Mouse (Mus musculus) granulocyte monocyte progenitor cell, adult 5-6 weeks (primary cell): ENCODE results near the gene Gm49325. TPM values are rescaled to one million over a fixed set of nuclear protein-coding genes. Genes with fewer than 3 reads are reported as not detected.
"Not testable (repeated sequence)": the region's sequence is repeated elsewhere in the genome, so short reads cannot be mapped to it uniquely, and the experiment has no call there.

ENCODE experiments used
- ATAC-seq: replicated peaks from 2 replicates; pipeline ENCODE4 v1.8.0; 2016; ENCODE audit warnings: mild to moderate bottlenecking, moderate TSS enrichment, inconsistent platforms; ENCODE audit not compliant: poor library complexity, severe bottlenecking
- total RNA-seq, 2 experiments: library from RNA; stranded (forward) in 1 of 2; stranded (reverse) in 1 of 2; fragments of 200-712, 200-1000 nt in 1 of 2; fragments of >200 nt in 1 of 2; fragmentation: Nextera tagmentation in 1 of 2; gene quantifications; 2 replicates each; pipeline ENCODE4 v1.2.3; 2014 to 2017

Gene Gm49325
- total RNA-seq, 2 experiments from 2014 or later = not detected

- ATAC-seq = no peak
These were observed 61.4 kb downstream of the Gm49325 start for GRCm38 (mm10) chr10:77667402-77667801.

DNA sequence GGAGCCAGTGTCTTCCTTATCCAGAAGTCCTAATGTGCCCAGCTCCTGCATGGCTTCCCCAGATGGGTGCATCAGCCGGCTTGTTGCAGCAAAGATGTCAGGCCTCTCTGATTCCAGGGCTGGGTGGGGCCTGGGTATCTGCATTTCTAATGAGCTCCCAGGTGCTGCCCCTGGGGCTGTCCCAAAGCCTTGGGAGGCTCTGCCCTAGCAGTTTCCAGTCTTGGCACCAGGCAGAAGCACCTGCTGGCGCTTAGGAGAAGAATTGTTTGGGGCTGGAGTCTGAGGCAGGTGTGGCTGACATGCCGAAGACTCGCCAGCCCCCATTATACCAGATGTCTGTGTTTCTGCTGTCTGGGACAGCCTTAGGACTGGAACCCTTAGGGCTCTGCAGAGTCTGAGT is 64.7 kb downstream of the Gm49325 start:
- no peak for ATAC-seq

DNA sequence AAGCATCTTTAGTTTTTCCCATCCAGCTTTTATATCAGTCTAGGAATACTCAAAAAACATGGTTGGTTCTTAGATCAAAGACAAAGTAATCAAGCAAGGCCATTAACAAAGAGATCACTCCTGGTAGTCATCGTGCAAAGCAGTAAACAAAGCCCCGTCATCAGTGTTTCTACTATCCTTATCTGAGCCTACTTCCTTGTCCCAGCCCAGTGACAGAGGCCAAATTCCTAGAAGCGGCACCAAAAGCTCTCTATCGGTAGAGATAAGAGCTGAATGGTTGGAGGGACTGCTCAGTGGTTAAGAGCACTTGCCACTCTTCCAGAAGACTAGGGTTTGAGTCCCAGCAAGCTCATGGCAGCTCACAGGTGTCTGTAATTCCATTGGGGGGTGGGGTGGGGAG is 65.5 kb downstream of the Gm49325 start:
- ATAC-seq = no peak

- ATAC-seq = no peak
These were observed 67.8 kb downstream of the Gm49325 start for GRCm38 (mm10) chr10:77673765-77674164.

GRCm38 (mm10) chr10:77677562-77677961 is 71.6 kb downstream of the Gm49325 start:
- ATAC-seq = no peak; the same call in 1 of the 2 replicates

DNA sequence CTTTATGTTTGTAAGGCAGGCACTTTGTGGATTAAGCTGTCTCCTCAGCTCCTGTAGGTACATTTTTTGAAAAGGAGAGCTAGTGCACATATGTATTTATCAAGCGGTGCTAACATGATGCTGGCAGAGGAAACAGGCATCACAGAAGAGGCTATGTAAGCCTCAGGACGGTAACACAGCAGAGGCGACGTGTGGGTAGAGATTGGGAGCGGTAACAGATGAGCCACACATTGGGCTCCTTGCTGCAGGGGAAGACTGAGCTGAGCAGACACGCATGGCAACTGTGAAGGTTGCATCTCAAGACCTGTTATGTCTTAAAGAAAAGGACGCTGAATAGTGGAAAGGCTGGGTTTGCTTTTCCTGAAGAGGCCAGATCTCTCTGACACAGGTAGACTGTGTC is 77.0 kb downstream of the Gm49325 start:
- no peak for ATAC-seq

GRCm38 (mm10) chr10:77684181-77684580 is 78.2 kb downstream of the Gm49325 start:
- ATAC-seq = no peak

- ATAC-seq = no peak
These were observed 80.1 kb downstream of the Gm49325 start, which contains the start of gene Tspear for GRCm38 (mm10) chr10:77685895-77686664. Gene Tspear (plus strand): TSS chr10:77686569.

- ATAC-seq = no peak
These were observed 81.0 kb downstream of the Gm49325 start for GRCm38 (mm10) chr10:77687021-77687420.

DNA sequence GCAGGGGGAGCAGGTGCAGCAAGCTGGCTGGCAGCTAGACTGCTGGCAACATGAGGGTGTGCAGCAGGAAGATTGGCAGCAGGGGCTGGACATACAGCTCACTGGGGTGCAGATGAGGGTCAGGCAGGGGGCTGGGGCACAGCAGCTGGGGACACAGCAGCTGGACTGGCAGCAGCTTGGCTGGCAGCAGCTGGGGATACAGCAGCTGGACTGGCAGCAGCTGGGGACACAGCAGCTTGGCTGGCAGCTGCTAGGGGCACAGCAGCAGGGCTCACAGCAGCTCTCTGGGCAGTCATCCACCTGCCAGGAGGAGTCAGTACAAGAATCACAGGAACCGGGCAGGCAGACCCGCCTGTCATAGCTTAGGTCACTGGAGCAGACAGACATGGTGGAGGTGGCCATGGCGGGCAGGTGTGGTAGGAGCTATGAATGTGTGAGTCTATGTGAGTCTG is 84.4 kb downstream of the Gm49325 start, which contains the start of gene Gm19402:
TSS of gene Gm19402 (minus strand) at position 402 of the 452 bp plus-strand sequence.
- not testable (repeated sequence) for ATAC-seq

Other genes starting within 250 kb of the Gm49325 start
- 1.7 TPM in 1 of 2 replicates, not detected in the other for gene Adarb1, start 187.9 kb upstream of the Gm49325 start, total RNA-seq (2014; fragmentation: Nextera tagmentation)
- 0.72 and 2.4 TPM in 2 replicates for gene Adarb1, start 187.9 kb upstream of the Gm49325 start, total RNA-seq (2017)
- gene Fam207a, start 90.4 kb upstream of the Gm49325 start, total RNA-seq (2014; fragmentation: Nextera tagmentation) = 14.6 and 14.8 TPM in 2 replicates
- 23.5 and 43.2 TPM in 2 replicates for gene Fam207a, start 90.4 kb upstream of the Gm49325 start, total RNA-seq (2017)
- 17.1 and 28.9 TPM in 2 replicates for gene Itgb2, start 75.9 kb upstream of the Gm49325 start, total RNA-seq (2014; fragmentation: Nextera tagmentation)
- 32.0 and 36.6 TPM in 2 replicates for gene Itgb2, start 75.9 kb upstream of the Gm49325 start, total RNA-seq (2017)
- 36.6 and 39.0 TPM in 2 replicates for gene Pttg1ip, start 24.5 kb upstream of the Gm49325 start, total RNA-seq (2014; fragmentation: Nextera tagmentation)
- gene Pttg1ip, start 24.5 kb upstream of the Gm49325 start, total RNA-seq (2017) = 34.6 and 37.0 TPM in 2 replicates
- 60.0 and 78.8 TPM in 2 replicates for gene Sumo3, start 100 bp upstream of the Gm49325 start, total RNA-seq (2014; fragmentation: Nextera tagmentation)
- gene Sumo3, start 100 bp upstream of the Gm49325 start, total RNA-seq (2017) = 197 and 205 TPM in 2 replicates
- 39.6 and 42.0 TPM in 2 replicates for gene Ube2g2, start 16.1 kb downstream of the Gm49325 start, total RNA-seq (2014; fragmentation: Nextera tagmentation)
- 29.5 and 53.3 TPM in 2 replicates for gene Ube2g2, start 16.1 kb downstream of the Gm49325 start, total RNA-seq (2017)
- 0.90 TPM in 1 of 2 replicates, not detected in the other for gene Tspear, start 80.4 kb downstream of the Gm49325 start, total RNA-seq (2014; fragmentation: Nextera tagmentation)
- 0.05 TPM in 1 of 2 replicates, not detected in the other for gene Tspear, start 80.4 kb downstream of the Gm49325 start, total RNA-seq (2017)
- not detected in 2 replicates for gene Gm19402, start 84.6 kb downstream of the Gm49325 start, total RNA-seq (2014; fragmentation: Nextera tagmentation)
- gene Gm19402, start 84.6 kb downstream of the Gm49325 start, total RNA-seq (2017) = not detected in 2 replicates
- gene Gm9508, start 91.0 kb downstream of the Gm49325 start, total RNA-seq (2014; fragmentation: Nextera tagmentation) = not detected in 2 replicates
- not detected in 2 replicates for gene Gm9508, start 91.0 kb downstream of the Gm49325 start, total RNA-seq (2017)
- not detected in 2 replicates for gene Gm10272, start 100.4 kb downstream of the Gm49325 start, total RNA-seq (2014; fragmentation: Nextera tagmentation)
- gene Gm10272, start 100.4 kb downstream of the Gm49325 start, total RNA-seq (2017) = not detected in 2 replicates
- gene Gm10024, start 105.3 kb downstream of the Gm49325 start, total RNA-seq (2014; fragmentation: Nextera tagmentation) = not detected in 2 replicates
- gene Gm10024, start 105.3 kb downstream of the Gm49325 start, total RNA-seq (2017) = not detected in 2 replicates
- not detected in 2 replicates for gene Gm10142, start 109.6 kb downstream of the Gm49325 start, total RNA-seq (2014; fragmentation: Nextera tagmentation)
- gene Gm10142, start 109.6 kb downstream of the Gm49325 start, total RNA-seq (2017) = not detected in 2 replicates
- gene Krtap12-1, start 114.4 kb downstream of the Gm49325 start, total RNA-seq (2014; fragmentation: Nextera tagmentation) = not detected in 2 replicates
- gene Krtap12-1, start 114.4 kb downstream of the Gm49325 start, total RNA-seq (2017) = not detected in 2 replicates
- not detected in 2 replicates for gene Gm10100, start 120.3 kb downstream of the Gm49325 start, total RNA-seq (2014; fragmentation: Nextera tagmentation)
- gene Gm10100, start 120.3 kb downstream of the Gm49325 start, total RNA-seq (2017) = not detected in 2 replicates
- gene Gm18596, start 136.4 kb downstream of the Gm49325 start, total RNA-seq (2014; fragmentation: Nextera tagmentation) = not detected in 2 replicates
- not detected in 2 replicates for gene Gm18596, start 136.4 kb downstream of the Gm49325 start, total RNA-seq (2017)
- gene Gm9736, start 145.2 kb downstream of the Gm49325 start, total RNA-seq (2014; fragmentation: Nextera tagmentation) = not detected in 2 replicates
- not detected in 2 replicates for gene Gm9736, start 145.2 kb downstream of the Gm49325 start, total RNA-seq (2017)
- not detected in 2 replicates for gene Gm3233, start 153.5 kb downstream of the Gm49325 start, total RNA-seq (2014; fragmentation: Nextera tagmentation)
- gene Gm3233, start 153.5 kb downstream of the Gm49325 start, total RNA-seq (2017) = not detected in 2 replicates
- not detected in 2 replicates for gene Gm3238, start 165.1 kb downstream of the Gm49325 start, total RNA-seq (2014; fragmentation: Nextera tagmentation)
- not detected in 2 replicates for gene Gm3238, start 165.1 kb downstream of the Gm49325 start, total RNA-seq (2017)
- gene Gm7138, start 170.7 kb downstream of the Gm49325 start, total RNA-seq (2014; fragmentation: Nextera tagmentation) = not detected in 2 replicates
- not detected in 2 replicates for gene Gm7138, start 170.7 kb downstream of the Gm49325 start, total RNA-seq (2017)
- not detected in 2 replicates for gene Gm3250, start 176.3 kb downstream of the Gm49325 start, total RNA-seq (2014; fragmentation: Nextera tagmentation)
- not detected in 2 replicates for gene Gm3250, start 176.3 kb downstream of the Gm49325 start, total RNA-seq (2017)
- not detected in 2 replicates for gene Gm7137, start 182.0 kb downstream of the Gm49325 start, total RNA-seq (2014; fragmentation: Nextera tagmentation)
- gene Gm7137, start 182.0 kb downstream of the Gm49325 start, total RNA-seq (2017) = not detected in 2 replicates
- gene Gm9639, start 188.9 kb downstream of the Gm49325 start, total RNA-seq (2014; fragmentation: Nextera tagmentation) = not detected in 2 replicates
- not detected in 2 replicates for gene Gm9639, start 188.9 kb downstream of the Gm49325 start, total RNA-seq (2017)
- not detected in 2 replicates for gene Gm19668, start 192.9 kb downstream of the Gm49325 start, total RNA-seq (2014; fragmentation: Nextera tagmentation)
- not detected in 2 replicates for gene Gm19668, start 192.9 kb downstream of the Gm49325 start, total RNA-seq (2017)
- not detected in 2 replicates for gene Gm9507, start 205.6 kb downstream of the Gm49325 start, total RNA-seq (2014; fragmentation: Nextera tagmentation)
- gene Gm9507, start 205.6 kb downstream of the Gm49325 start, total RNA-seq (2017) = not detected in 2 replicates
- gene Gm2696, start 208.5 kb downstream of the Gm49325 start, total RNA-seq (2014; fragmentation: Nextera tagmentation) = not detected in 2 replicates
- gene Gm2696, start 208.5 kb downstream of the Gm49325 start, total RNA-seq (2017) = not detected in 2 replicates
- gene Krtap10-4, start 220.9 kb downstream of the Gm49325 start, total RNA-seq (2014; fragmentation: Nextera tagmentation) = not detected in 2 replicates
- gene Krtap10-4, start 220.9 kb downstream of the Gm49325 start, total RNA-seq (2017) = not detected in 2 replicates
- gene Krtap10-10, start 229.8 kb downstream of the Gm49325 start, total RNA-seq (2014; fragmentation: Nextera tagmentation) = 0.75 TPM in 1 of 2 replicates, not detected in the other
- not detected in 2 replicates for gene Krtap10-10, start 229.8 kb downstream of the Gm49325 start, total RNA-seq (2017)
- gene Gm36176, start 240.6 kb downstream of the Gm49325 start, total RNA-seq (2014; fragmentation: Nextera tagmentation) = not detected in 2 replicates
- gene Gm36176, start 240.6 kb downstream of the Gm49325 start, total RNA-seq (2017) = not detected in 2 replicates
- gene Gm10318, start 246.7 kb downstream of the Gm49325 start, total RNA-seq (2014; fragmentation: Nextera tagmentation) = not detected in 2 replicates
- not detected in 2 replicates for gene Gm10318, start 246.7 kb downstream of the Gm49325 start, total RNA-seq (2017)